Mouse (Mus musculus): ENCODE measurements around the gene Slc15a5.

Gene Slc15a5

DNA sequence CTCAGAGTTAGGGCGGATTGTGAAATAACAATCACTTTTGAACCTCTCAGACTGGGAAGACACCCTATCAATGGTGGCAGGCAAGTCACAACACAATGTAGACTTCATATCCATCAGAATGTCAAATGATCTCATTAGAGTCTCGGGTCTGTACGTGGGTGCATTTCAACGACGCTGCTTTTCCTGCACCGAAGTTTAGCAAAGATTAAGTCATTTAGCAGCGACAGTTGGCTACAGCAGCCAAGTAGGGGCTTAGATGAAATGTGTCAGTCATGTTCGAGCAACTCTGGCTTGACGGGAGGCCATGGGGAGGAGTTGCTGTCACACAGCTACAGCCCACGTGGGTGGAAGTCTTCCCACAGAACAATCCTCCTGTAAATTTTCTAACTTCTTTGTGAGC, 133.2 kb downstream of the Slc15a5 start:
- no peak for TF ChIP-seq GATA4 (IDR thresholded peaks at IDR 0.05; ENCODE audit: insufficient replicate concordance, low read length)

DNA sequence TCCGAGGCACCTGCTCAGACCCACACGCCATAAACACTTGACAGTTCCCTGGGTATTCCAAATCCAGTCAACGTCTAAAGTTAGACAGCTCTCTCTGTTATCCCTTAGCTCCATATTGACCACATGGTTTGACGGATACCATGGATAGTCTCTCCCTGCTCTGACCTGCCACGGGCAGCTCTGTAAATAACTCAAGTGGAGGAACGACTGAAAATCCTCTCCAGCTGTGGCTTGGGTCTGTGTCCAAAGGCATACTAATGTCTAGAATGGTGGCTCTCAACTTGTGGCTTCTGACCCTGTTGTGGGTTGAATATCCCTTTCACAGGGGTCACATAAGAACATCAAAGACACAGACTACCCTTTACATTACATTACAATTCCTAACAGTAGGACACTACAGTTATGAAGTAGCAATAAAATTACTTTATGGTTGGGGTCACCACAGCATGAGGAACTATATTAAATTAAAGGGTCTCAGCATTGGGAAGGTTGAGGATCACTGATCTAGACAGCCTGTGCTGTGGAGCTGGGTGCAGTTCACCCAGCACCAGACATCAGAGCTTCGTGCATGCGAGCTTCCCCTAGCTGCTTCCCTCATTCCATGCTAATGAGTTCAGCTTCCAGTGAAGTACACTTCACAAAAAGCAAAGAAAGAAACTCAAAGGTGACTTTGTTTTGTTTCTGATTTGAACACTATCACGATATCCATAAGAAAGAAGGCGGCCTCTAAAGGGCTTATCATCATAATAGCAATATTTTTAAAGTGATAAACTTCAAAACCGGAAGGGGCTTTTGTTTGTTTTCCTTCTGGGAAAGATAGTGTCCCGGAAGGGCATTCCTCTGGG, 139.1 kb downstream of the Slc15a5 start:
- TF ChIP-seq GATA4 (IDR thresholded peaks at IDR 0.05; ENCODE audit: insufficient replicate concordance, low read length): no peak

DNA sequence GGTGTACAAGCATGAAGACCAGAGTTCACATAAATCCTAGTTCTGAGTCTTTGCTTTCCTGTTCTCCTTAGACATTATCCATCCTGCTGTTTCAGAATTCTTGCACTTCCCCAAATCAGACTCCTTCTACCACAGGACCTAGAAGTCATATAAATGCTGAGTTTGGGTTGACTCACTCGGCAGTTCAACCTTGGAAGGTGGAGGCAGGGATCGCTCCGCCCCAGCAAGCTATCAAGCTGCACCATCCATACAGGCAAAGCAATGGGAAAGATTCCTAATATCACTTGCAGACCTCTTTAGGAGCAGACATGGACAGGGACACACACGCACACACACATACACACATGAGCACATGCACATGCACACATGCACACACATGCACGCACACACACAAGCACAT, 142.2 kb downstream of the Slc15a5 start:
- no peak for TF ChIP-seq GATA4 (IDR thresholded peaks at IDR 0.05; ENCODE audit: insufficient replicate concordance, low read length)

DNA sequence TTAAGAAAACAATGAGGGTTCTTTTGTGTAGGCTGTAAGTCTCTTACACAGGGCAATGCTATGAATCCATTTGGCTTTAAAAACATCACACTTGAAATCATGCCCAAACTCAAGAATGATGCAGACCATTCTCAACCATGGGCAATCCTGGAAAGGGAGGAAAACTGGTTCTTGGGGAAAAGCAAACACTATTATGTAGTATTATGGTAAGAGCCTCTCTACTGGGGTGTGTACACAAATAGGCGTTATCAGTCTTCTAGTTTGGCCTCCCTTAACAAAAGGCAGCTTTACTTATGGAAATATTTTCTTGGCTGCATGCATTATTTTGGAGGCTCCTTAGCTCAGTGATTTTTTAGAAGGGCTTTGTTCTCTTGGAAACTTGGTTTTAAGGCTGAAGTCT, 143.4 kb downstream of the Slc15a5 start:
- TF ChIP-seq GATA4 (IDR thresholded peaks at IDR 0.05; ENCODE audit: insufficient replicate concordance, low read length): no peak

DNA sequence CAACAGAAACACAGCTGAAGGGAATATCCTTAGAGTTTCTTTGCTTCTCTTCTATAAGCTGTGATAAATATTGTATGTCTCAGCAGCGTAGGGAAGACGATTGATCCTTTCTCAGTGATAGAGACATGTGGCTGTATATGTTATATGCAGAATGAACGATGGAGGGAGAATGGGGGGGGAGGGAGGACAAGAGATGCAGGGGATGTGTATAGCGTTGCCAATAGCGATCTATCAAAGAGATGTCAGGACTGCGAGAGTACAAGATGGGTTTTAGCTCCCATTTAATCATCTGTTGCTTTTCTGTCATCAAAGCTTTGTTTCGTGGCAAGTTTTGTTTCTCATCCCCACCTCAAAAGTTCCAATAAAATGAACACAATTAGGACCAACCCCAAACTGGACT, 143.9 kb downstream of the Slc15a5 start:
- no peak for TF ChIP-seq GATA4 (IDR thresholded peaks at IDR 0.05; ENCODE audit: insufficient replicate concordance, low read length)

DNA sequence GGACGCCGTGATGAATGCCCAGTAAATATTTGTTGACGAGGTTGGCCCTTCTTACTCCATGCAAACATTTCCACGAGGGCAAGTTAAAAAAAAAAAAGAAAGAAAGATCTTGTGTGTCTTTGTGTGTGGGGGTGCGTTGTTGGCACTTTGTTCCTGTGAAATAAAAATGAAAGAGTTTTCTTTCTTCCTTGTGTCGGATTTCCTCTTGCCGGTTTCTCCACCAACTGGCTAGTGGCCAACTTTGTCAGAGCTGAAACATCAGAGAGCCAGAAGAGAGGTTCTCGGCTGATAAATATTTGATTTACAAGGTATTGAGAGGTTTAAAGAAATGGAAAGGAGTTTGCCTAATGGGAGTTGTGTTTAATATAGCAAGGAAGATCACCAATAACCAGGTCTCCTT, 144.4 kb downstream of the Slc15a5 start:
- TF ChIP-seq GATA4 (IDR thresholded peaks at IDR 0.05; ENCODE audit: insufficient replicate concordance, low read length): no peak

DNA sequence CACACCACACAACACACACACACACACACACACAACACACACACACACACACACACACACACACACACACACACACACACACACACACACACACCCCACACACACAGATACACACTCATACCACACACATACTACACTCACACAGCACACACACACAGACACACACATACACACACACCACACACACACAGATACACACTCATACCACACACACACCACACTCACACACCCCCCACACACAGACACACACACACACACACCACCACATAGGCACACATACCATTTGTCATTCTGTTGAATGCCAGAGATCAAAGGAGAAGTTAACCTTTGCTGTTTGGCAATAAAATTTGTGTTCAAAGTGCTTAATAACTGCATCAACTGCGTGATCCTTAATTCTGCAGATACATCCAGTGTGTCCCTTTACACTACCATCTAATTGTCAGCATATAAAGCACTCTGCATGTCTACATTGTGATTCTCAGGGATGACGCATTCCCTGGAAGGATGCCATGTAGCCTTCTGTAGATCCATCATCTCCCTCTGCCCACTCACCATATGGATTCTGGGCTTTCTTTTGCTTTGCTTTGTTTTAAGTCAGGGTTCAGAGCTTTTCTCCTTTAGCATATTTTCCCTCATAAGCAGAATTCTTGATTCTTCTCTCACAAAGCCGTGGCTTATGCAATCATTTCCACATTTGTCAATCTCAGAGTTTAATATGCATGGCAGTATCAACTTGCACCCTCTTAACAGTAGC, 145.0 kb downstream of the Slc15a5 start:
- no peak for TF ChIP-seq GATA4 (IDR thresholded peaks at IDR 0.05; ENCODE audit: insufficient replicate concordance, low read length)
